Mouse (Mus musculus) CH12.LX (cell line): ENCODE results near the gene Spata21. TPM values are rescaled to one million over a fixed set of nuclear protein-coding genes. Genes with fewer than 3 reads are reported as not detected.

Experiments used
- DNase-seq: peaks from one replicate; pipeline ENCODE4 v3.0.0-alpha.2; 2013; ENCODE audit errors: extremely low read depth
- H3K27ac ChIP-seq: 2 replicates; pipeline ENCODE4 v1.5.1; 2012; ENCODE audit warnings: low read depth, mild to moderate bottlenecking, control low read depth, moderate library complexity; ENCODE audit not compliant: insufficient read depth
- H3K27me3 ChIP-seq: replicated peaks from 2 replicates; pipeline ENCODE3; 2012; ENCODE audit warnings: inconsistent platforms
- H3K36me3 ChIP-seq, 2 experiments: replicated peaks in 1 of 2; 2 replicates each; pipeline versions ENCODE3 to v1.6.1; 2012; ENCODE audit warnings: inconsistent platforms in 1 of 2, low read length in 1 of 2, mild to moderate bottlenecking in 1 of 2, mixed read lengths in 1 of 2, moderate library complexity in 1 of 2; ENCODE audit not compliant: control insufficient read depth in 1 of 2, insufficient read depth in 1 of 2
- H3K4me1 ChIP-seq, 2 experiments: 2 replicates each; pipeline ENCODE4 v1.6.1; 2012; ENCODE audit warnings: inconsistent platforms in 1 of 2, moderate library complexity in 1 of 2; ENCODE audit not compliant: insufficient read depth in 2 of 2, control insufficient read depth in 1 of 2
- H3K4me2 ChIP-seq: 2 replicates; pipeline ENCODE4 v1.6.1; 2012; ENCODE audit warnings: low read depth, mild to moderate bottlenecking, control low read depth; ENCODE audit not compliant: poor library complexity, insufficient read depth, severe bottlenecking
- H3K4me3 ChIP-seq, 3 experiments: fragments of 150-350 bp in 1 of 3; sonication (generic) in 1 of 3; replicated peaks in 1 of 3; 2 replicates each; pipeline versions ENCODE3 to v1.5.1; 2011 to 2012; ENCODE audit warnings: low read depth in 2 of 3, low read length in 2 of 3, mild to moderate bottlenecking in 2 of 3, moderate library complexity in 2 of 3, control low read depth in 1 of 3, improper control_type of control experiment in 1 of 3, inconsistent platforms in 1 of 3, mixed read lengths in 1 of 3; ENCODE audit not compliant: poor library complexity in 1 of 3
- H3K79me2 ChIP-seq: replicated peaks from 2 replicates; pipeline ENCODE4 v1.6.1; 2012; ENCODE audit warnings: mild to moderate bottlenecking, moderate library complexity; ENCODE audit not compliant: control insufficient read depth, poor library complexity, insufficient read depth, severe bottlenecking; ENCODE audit errors: extremely low read depth
- H3K9ac ChIP-seq: 2 replicates; pipeline ENCODE4 v1.6.1; 2012; ENCODE audit warnings: low read depth, mild to moderate bottlenecking, control low read depth, moderate library complexity; ENCODE audit not compliant: insufficient read depth
- H3K9me3 ChIP-seq: replicated peaks from 2 replicates; pipeline ENCODE3; 2012; ENCODE audit warnings: low read length, inconsistent platforms, mixed read lengths
- CHD1 ChIP-seq: IDR thresholded peaks from 2 replicates; pipeline ENCODE4 v1.6.1; 2012; ENCODE audit warnings: low read depth, low read length, improper control_type of control experiment, inconsistent platforms
- CHD2 ChIP-seq: IDR thresholded peaks from 2 replicates; pipeline ENCODE4 v1.6.1; 2011; ENCODE audit warnings: low read length, improper control_type of control experiment
- CTCF ChIP-seq, 2 experiments: IDR thresholded peaks in 1 of 2; conservative IDR thresholded peaks in 1 of 2; 2 replicates each; pipeline ENCODE4 v1.5.1; 2011 to 2012; ENCODE audit warnings: low read depth in 2 of 2, low read length in 2 of 2, improper control_type of control experiment in 1 of 2, inconsistent platforms in 1 of 2, mild to moderate bottlenecking in 1 of 2, moderate library complexity in 1 of 2
- ELF1 ChIP-seq: IDR thresholded peaks from 2 replicates; pipeline ENCODE4 v1.6.1; 2014; ENCODE audit warnings: low read depth, mild to moderate bottlenecking, inconsistent platforms, low read length, improper control_type of control experiment
- EP300 ChIP-seq: IDR thresholded peaks from 2 replicates; pipeline ENCODE4 v1.6.1; 2011; ENCODE audit warnings: low read length, improper control_type of control experiment
- HCFC1 ChIP-seq: IDR thresholded peaks from 2 replicates; pipeline ENCODE4 v1.6.1; 2012; ENCODE audit warnings: low read depth, mild to moderate bottlenecking, inconsistent platforms, low read length, improper control_type of control experiment
- IRF4 ChIP-seq: IDR thresholded peaks from 2 replicates; pipeline ENCODE4 v1.6.1; 2014; ENCODE audit warnings: low read depth, mild to moderate bottlenecking, inconsistent platforms, low read length, improper control_type of control experiment
- JUND ChIP-seq: conservative IDR thresholded peaks from 2 replicates; pipeline ENCODE4 v1.6.1; 2011; ENCODE audit warnings: low read depth, low read length, improper control_type of control experiment
- MAFK ChIP-seq: IDR thresholded peaks from 2 replicates; pipeline ENCODE4 v1.6.1; 2011; ENCODE audit warnings: low read length, improper control_type of control experiment; ENCODE audit not compliant: insufficient replicate concordance
- MAX ChIP-seq: IDR thresholded peaks from 2 replicates; pipeline ENCODE4 v1.6.1; 2011; ENCODE audit warnings: low read length, improper control_type of control experiment
- MAZ ChIP-seq: IDR thresholded peaks from 2 replicates; pipeline ENCODE4 v1.6.1; 2012; ENCODE audit warnings: low read depth, mild to moderate bottlenecking, inconsistent platforms, low read length, improper control_type of control experiment, moderate library complexity
- NELFE ChIP-seq: IDR thresholded peaks from 2 replicates; pipeline ENCODE4 v1.6.1; 2011; ENCODE audit warnings: low read depth, low read length, improper control_type of control experiment
- PAX5 ChIP-seq: IDR thresholded peaks from 2 replicates; pipeline ENCODE4 v1.6.1; 2012; ENCODE audit warnings: low read length, inconsistent platforms, mixed read lengths
- SIN3A ChIP-seq: IDR thresholded peaks from 2 replicates; pipeline ENCODE4 v1.6.1; 2012; ENCODE audit warnings: low read length, improper control_type of control experiment, inconsistent platforms
- SMC3 ChIP-seq: IDR thresholded peaks from 2 replicates; pipeline ENCODE4 v1.6.1; 2011; ENCODE audit warnings: low read depth, low read length, improper control_type of control experiment
- USF1 ChIP-seq: IDR thresholded peaks from 2 replicates; pipeline ENCODE4 v1.6.1; 2014; ENCODE audit warnings: low read depth, mild to moderate bottlenecking, inconsistent platforms, low read length, improper control_type of control experiment
- ZC3H11A ChIP-seq: IDR thresholded peaks from 2 replicates; pipeline ENCODE4 v1.6.1; 2012; ENCODE audit warnings: low read depth, mild to moderate bottlenecking, inconsistent platforms, low read length, improper control_type of control experiment
- ZKSCAN1 ChIP-seq: IDR thresholded peaks from 2 replicates; pipeline ENCODE4 v1.6.1; 2012; ENCODE audit warnings: low read depth, inconsistent platforms, low read length, improper control_type of control experiment, borderline replicate concordance
- ZMIZ1 ChIP-seq: IDR thresholded peaks from 2 replicates; pipeline ENCODE4 v1.6.1; 2012; ENCODE audit warnings: low read depth, mild to moderate bottlenecking, inconsistent platforms, low read length, improper control_type of control experiment
- dilution Hi-C: fragments of 300-500 bp; cut with MboI; formaldehyde crosslinking; loops from 2 replicates; pipeline ENCODE4 v1.14.3; 2020; ENCODE audit warnings: low sequenced_read_pairs; ENCODE audit not compliant: extremely low pct_unique_long_range_greater_than_20kb, extremely low pct_ligation_motif_present
- in situ Hi-C: fragments of 300-500 bp; cut with MboI; formaldehyde crosslinking; loops from 3 replicates; pipeline ENCODE4 v1.14.3; 2019; ENCODE audit warnings: low sequenced_read_pairs, low pct_ligation_motif_present, low pct_unique_long_range_greater_than_20kb, mixed read lengths
- polyA plus RNA-seq: library from polyadenylated mRNA; unstranded; fragments of >175 nt; gene quantifications from 2 replicates; pipeline ENCODE4 v1.2.1, GENCODE M21; 2012; ENCODE audit warnings: low read depth; ENCODE audit not compliant: insufficient read length
- total RNA-seq, 2 experiments: library from RNA; depleted of rRNA; stranded (reverse); fragments of 300-350 nt in 1 of 2; fragments of >200 nt in 1 of 2; gene quantifications; 2 replicates each; pipeline ENCODE4 v1.2.3; 2012 to 2014

Spata21 gene
- total and polyA plus RNA-seq, 3 experiments, result not detected

DNA sequence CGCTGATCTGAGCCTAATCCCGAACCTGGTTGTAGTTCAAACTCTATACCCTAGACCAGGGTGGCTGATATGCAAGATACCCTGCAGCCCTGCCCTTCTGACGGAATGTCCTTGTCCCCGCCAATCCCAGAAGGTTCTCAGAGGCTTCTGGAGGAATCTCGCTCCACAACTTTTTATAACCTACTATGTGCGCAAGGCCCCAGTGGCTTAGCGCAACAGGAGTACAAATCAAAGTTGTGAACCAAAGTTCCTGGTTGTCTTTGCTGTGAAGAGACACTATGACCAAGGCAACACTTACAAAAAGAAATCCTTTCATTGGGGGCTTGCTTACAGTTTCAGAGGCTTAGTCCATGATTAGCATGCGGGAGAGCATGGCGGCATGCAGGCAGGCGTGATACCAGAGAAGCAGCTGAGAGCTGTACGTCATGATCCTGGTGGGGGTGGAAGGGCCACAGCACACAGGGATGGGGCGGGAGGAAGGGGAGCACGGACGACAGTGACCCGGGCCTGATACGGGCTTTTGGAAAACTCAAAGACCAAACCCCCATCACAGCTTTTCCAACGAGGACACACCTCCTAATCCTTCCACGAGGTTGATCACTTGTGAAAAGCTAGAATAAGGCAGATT lies 9.5 kb upstream of the Spata21 start:
- TF ChIP-seq EP300 (no peak), ZKSCAN1 (peak; percentile 65)
- TF ChIP-seq, all 38 proteins: peak for 1
- no peak overlapping the region for H3K27ac ChIP-seq

DNA sequence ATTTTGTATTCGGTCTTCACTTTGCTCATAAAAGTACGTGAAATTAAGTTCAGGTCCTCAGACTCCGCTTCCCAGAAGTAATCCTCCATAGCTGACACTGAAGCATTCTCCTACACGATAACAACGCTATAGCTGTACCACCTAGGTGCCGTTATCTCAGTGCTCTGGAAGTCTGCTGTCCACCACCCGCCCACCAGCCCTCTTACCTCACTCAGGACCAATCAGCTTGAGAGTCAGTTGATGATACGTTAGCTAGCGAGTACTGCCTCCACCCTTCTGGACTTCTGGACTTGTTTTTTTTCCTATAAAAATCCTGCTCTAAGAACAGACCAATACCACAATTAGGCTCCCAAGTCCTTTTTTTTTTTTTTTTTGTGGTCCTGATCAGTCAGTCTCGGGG lies 1.3 kb upstream of the Spata21 start:
- H3K9ac ChIP-seq, result no peak overlapping the region
- DNase-seq, result no peak
- H3K27ac ChIP-seq, result no peak overlapping the region
- peaks cover 14% of the 10 kb centered on the region for H3K9me3 ChIP-seq
- no peaks in the 10 kb centered on the region for H3K79me2 ChIP-seq
- no peak overlapping the region for H3K4me2 ChIP-seq
- TF ChIP-seq NELFE, result no peak
- TF ChIP-seq ELF1, result no peak
- no peak for TF ChIP-seq ZMIZ1
- no peak for TF ChIP-seq CHD1
- TF ChIP-seq ZKSCAN1, result no peak
- TF ChIP-seq MAX, result no peak
- TF ChIP-seq HCFC1, result no peak
- no peak for TF ChIP-seq JUND
- TF ChIP-seq CTCF (conservative IDR thresholded peaks at IDR 0.05 in 1 of 2, IDR thresholded peaks at IDR 0.05 in 1 of 2; ENCODE audit: low read depth in 2 of 2, low read length in 2 of 2), result no peak
- TF ChIP-seq ZC3H11A, result no peak
- TF ChIP-seq IRF4, result no peak
- TF ChIP-seq MAFK, result no peak
- no peak for TF ChIP-seq SMC3
- TF ChIP-seq SIN3A, result no peak
- no peak for TF ChIP-seq EP300
- TF ChIP-seq CHD2, result no peak
- TF ChIP-seq PAX5, result no peak
- TF ChIP-seq USF1, result no peak
- no peak for TF ChIP-seq MAZ
- in situ Hi-C loops (no loop called here), dilution Hi-C loops (no loop called here)
- H3K27me3 ChIP-seq, result peaks cover 35% of the 10 kb centered on the region
- no peak overlapping the region for H3K4me3 ChIP-seq
- H3K4me1 ChIP-seq, result no peaks in the 10 kb centered on the region
- no peaks in the 10 kb centered on the region for H3K36me3 ChIP-seq

More for the DNA sequence above, 9.5 kb upstream of the Spata21 start:
- dilution Hi-C loops, result no loop called here
- Histone ChIP-seq H3K4me1 (peaks cover 6 to 21% of the 10 kb centered on the region in 2 experiments; a peak in 3 of 4 replicates), H3K4me2 (no peak overlapping the region), H3K9ac (no peak overlapping the region), H3K27me3 (peaks cover 1% of the 10 kb centered on the region), H3K4me3 (peak overlapping the region in 1 of 3 experiments; percentile 89), H3K79me2 (peaks cover 28% of the 10 kb centered on the region), H3K9me3 (peaks cover 15% of the 10 kb centered on the region), H3K36me3 (peaks cover 13 to 18% of the 10 kb centered on the region in 2 experiments)
- in situ Hi-C loops, result no loop called here
- DNase-seq, result no peak
